Mouse (Mus musculus): ENCODE results near the gene 8030474K03Rik. TPM values are rescaled to one million over a fixed set of nuclear protein-coding genes. Genes with fewer than 3 reads are reported as not detected.
"Not testable (repeated sequence)": the region's sequence is repeated elsewhere in the genome, so short reads cannot be mapped to it uniquely, and the experiment has no call there.

Gene 8030474K03Rik
- polyA plus RNA-seq, 1 experiment from 2014 or later, result not detected

- WGBS, result 58% methylated on average over 4 of the region's 4 CpGs
- H3K4me3 ChIP-seq (ENCODE audit: low read depth, low read length), result no peak overlapping the region
- no peaks in the 10 kb centered on the region for H3K4me1 ChIP-seq (ENCODE audit: control insufficient read depth, insufficient read depth, low read length)
- H3K27ac ChIP-seq (ENCODE audit: low read length), result no peak overlapping the region
- H3K36me3 ChIP-seq (ENCODE audit: control insufficient read depth, insufficient read depth, low read length), result no peaks in the 10 kb centered on the region
- H3K4me2 ChIP-seq (replicated peaks; ENCODE audit: low read depth, low read length), result no peak overlapping the region
- no peak overlapping the region for H3K9ac ChIP-seq (replicated peaks; ENCODE audit: low read depth, low read length)
- H3K9me3 ChIP-seq (ENCODE audit: control insufficient read depth, low read depth, low read length), result no peaks in the 10 kb centered on the region
- no peaks in the 10 kb centered on the region for H3K27me3 ChIP-seq (ENCODE audit: control insufficient read depth, insufficient read depth, low read length)
- no peak for ATAC-seq (ENCODE audit: insufficient number of reproducible peaks, insufficient read depth, low FRiP score, low read depth)
These were observed 2.9 kb upstream of the 8030474K03Rik start for GRCm38 (mm10) chrX:101791551-101791950.

DNA sequence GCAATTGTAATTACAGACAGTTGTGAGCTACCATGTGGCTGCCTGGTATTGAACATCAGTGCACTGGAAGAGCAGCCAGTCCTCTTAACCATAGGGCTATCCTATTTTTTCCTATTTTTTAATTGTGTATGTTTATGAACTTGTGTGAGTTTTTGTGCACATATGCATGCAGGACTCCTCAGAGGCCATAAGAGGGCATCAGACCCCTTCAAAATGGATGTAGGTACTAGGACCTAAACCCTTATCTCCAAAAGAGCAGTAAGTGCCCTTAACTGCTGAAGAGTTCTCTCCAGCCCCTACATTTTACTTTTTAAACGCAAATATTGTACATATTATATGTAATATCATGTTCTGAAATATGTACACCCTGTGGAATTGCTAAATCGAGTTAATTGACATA, 11.1 kb downstream of the 8030474K03Rik start:
- Histone ChIP-seq H3K9me3 (ENCODE audit: control insufficient read depth, low read depth, low read length) (no peaks in the 10 kb centered on the region), H3K4me1 (ENCODE audit: control insufficient read depth, insufficient read depth, low read length) (no peaks in the 10 kb centered on the region), H3K4me3 (ENCODE audit: low read depth, low read length) (no peak overlapping the region), H3K4me2 (replicated peaks; ENCODE audit: low read depth, low read length) (no peak overlapping the region), H3K27ac (ENCODE audit: low read length) (no peak overlapping the region), H3K9ac (replicated peaks; ENCODE audit: low read depth, low read length) (no peak overlapping the region), H3K36me3 (ENCODE audit: control insufficient read depth, insufficient read depth, low read length) (no peaks in the 10 kb centered on the region), H3K27me3 (ENCODE audit: control insufficient read depth, insufficient read depth, low read length) (no peaks in the 10 kb centered on the region)
- WGBS, result 24% methylated on average over 2 of the region's 2 CpGs
- ATAC-seq (ENCODE audit: insufficient number of reproducible peaks, insufficient read depth, low FRiP score, low read depth), result no peak

GRCm38 (mm10) chrX:101811750-101812149, 17.3 kb downstream of the 8030474K03Rik start:
- no peaks in the 10 kb centered on the region for H3K36me3 ChIP-seq (ENCODE audit: control insufficient read depth, insufficient read depth, low read length)
- H3K27ac ChIP-seq (ENCODE audit: low read length), result no peak overlapping the region
- no peaks in the 10 kb centered on the region for H3K27me3 ChIP-seq (ENCODE audit: control insufficient read depth, insufficient read depth, low read length)
- no peak overlapping the region for H3K4me2 ChIP-seq (replicated peaks; ENCODE audit: low read depth, low read length)
- WGBS, result 66% methylated on average over 3 of the region's 3 CpGs
- no peak for ATAC-seq (ENCODE audit: insufficient number of reproducible peaks, insufficient read depth, low FRiP score, low read depth)
- no peak overlapping the region for H3K4me3 ChIP-seq (ENCODE audit: low read depth, low read length)
- H3K9ac ChIP-seq (replicated peaks; ENCODE audit: low read depth, low read length), result no peak overlapping the region
- H3K4me1 ChIP-seq (ENCODE audit: control insufficient read depth, insufficient read depth, low read length), result no peaks in the 10 kb centered on the region
- no peaks in the 10 kb centered on the region for H3K9me3 ChIP-seq (ENCODE audit: control insufficient read depth, low read depth, low read length)

- no peak overlapping the region for H3K27ac ChIP-seq (ENCODE audit: low read length)
- ATAC-seq (ENCODE audit: insufficient number of reproducible peaks, insufficient read depth, low FRiP score, low read depth), result no peak
- no peaks in the 10 kb centered on the region for H3K4me1 ChIP-seq (ENCODE audit: control insufficient read depth, insufficient read depth, low read length)
- H3K4me2 ChIP-seq (replicated peaks; ENCODE audit: low read depth, low read length), result no peak overlapping the region
- no peaks in the 10 kb centered on the region for H3K36me3 ChIP-seq (ENCODE audit: control insufficient read depth, insufficient read depth, low read length)
- no peaks in the 10 kb centered on the region for H3K27me3 ChIP-seq (ENCODE audit: control insufficient read depth, insufficient read depth, low read length)
- no peak overlapping the region for H3K4me3 ChIP-seq (ENCODE audit: low read depth, low read length)
- no peak overlapping the region for H3K9ac ChIP-seq (replicated peaks; ENCODE audit: low read depth, low read length)
- WGBS, result 42% methylated on average over 1 of the region's 1 CpGs
- no peaks in the 10 kb centered on the region for H3K9me3 ChIP-seq (ENCODE audit: control insufficient read depth, low read depth, low read length)
These were observed 24.7 kb downstream of the 8030474K03Rik start for GRCm38 (mm10) chrX:101819163-101819562.

GRCm38 (mm10) chrX:101819980-101820379, 25.5 kb downstream of the 8030474K03Rik start:
- H3K4me1 ChIP-seq (ENCODE audit: control insufficient read depth, insufficient read depth, low read length); H3K27ac ChIP-seq (ENCODE audit: low read length); H3K4me2 ChIP-seq (replicated peaks; ENCODE audit: low read depth, low read length); H3K4me3 ChIP-seq (ENCODE audit: low read depth, low read length); H3K36me3 ChIP-seq (ENCODE audit: control insufficient read depth, insufficient read depth, low read length); H3K27me3 ChIP-seq (ENCODE audit: control insufficient read depth, insufficient read depth, low read length); H3K9me3 ChIP-seq (ENCODE audit: control insufficient read depth, low read depth, low read length); ATAC-seq (ENCODE audit: insufficient number of reproducible peaks, insufficient read depth, low FRiP score, low read depth); H3K9ac ChIP-seq (replicated peaks; ENCODE audit: low read depth, low read length): not testable (repeated sequence)

- H3K27me3 ChIP-seq (ENCODE audit: control insufficient read depth, insufficient read depth, low read length), result peaks cover 10% of the 10 kb centered on the region; the same call in 1 of the 2 replicates
- ATAC-seq (ENCODE audit: insufficient number of reproducible peaks, insufficient read depth, low FRiP score, low read depth), result peak; percentile 61; the same call in 1 of the 2 replicates
- 52% methylated on average over 5 of the region's 5 CpGs for WGBS
These were observed 52.8 kb downstream of the 8030474K03Rik start for GRCm38 (mm10) chrX:101847191-101847795.

More at GRCm38 (mm10) chrX:101847191-101847795, 52.8 kb downstream of the 8030474K03Rik start:
- Histone ChIP-seq H3K27ac (ENCODE audit: low read length) (no peak overlapping the region; the same call in 1 of the 2 replicates), H3K36me3 (ENCODE audit: control insufficient read depth, insufficient read depth, low read length) (no peaks in the 10 kb centered on the region), H3K4me3 (ENCODE audit: low read depth, low read length) (no peak overlapping the region), H3K4me1 (ENCODE audit: control insufficient read depth, insufficient read depth, low read length) (no peaks in the 10 kb centered on the region), H3K9ac (replicated peaks; ENCODE audit: low read depth, low read length) (no peak overlapping the region), H3K9me3 (ENCODE audit: control insufficient read depth, low read depth, low read length) (no peaks in the 10 kb centered on the region), H3K4me2 (replicated peaks; ENCODE audit: low read depth, low read length) (no peak overlapping the region)

Other genes with a start within 250 kb of the 8030474K03Rik start
- 232 and 248 TPM in 2 replicates for gene Ogt, start 154.6 kb upstream of the 8030474K03Rik start, polyA plus RNA-seq (2014; fragmentation: Nextera tagmentation; extraction: Ambion mirVana)
- 0.19 and 0.81 TPM in 2 replicates for gene Cxcr3, start 60.4 kb upstream of the 8030474K03Rik start, polyA plus RNA-seq (2014; fragmentation: Nextera tagmentation; extraction: Ambion mirVana)
- gene Gm4779, start 233 bp upstream of the 8030474K03Rik start, polyA plus RNA-seq (2014; fragmentation: Nextera tagmentation; extraction: Ambion mirVana), result 0.42 TPM in 1 of 2 replicates, not detected in the other
- 16.3 and 17.4 TPM in 2 replicates for gene Nhsl2, start 54.7 kb downstream of the 8030474K03Rik start, polyA plus RNA-seq (2014; fragmentation: Nextera tagmentation; extraction: Ambion mirVana)